Mouse (Mus musculus) central nervous system, embryonic 11.5 days (tissue): ENCODE results near the gene Kcna4. TPM values are rescaled to one million over a fixed set of nuclear protein-coding genes. Genes with fewer than 3 reads are reported as not detected.

Source experiments
- polyA plus RNA-seq: library from polyadenylated mRNA; depleted of rRNA; stranded (reverse); fragments of >200 nt; gene quantifications from 2 replicates; pipeline ENCODE4 v1.2.3, GENCODE M21; 2012; rRNA removed

The Kcna4 gene
- 0.74 and 1.2 TPM in 2 replicates for polyA plus RNA-seq

GRCm38 (mm10) chr2:107289990-107290696, at the start of gene Kcna4:
Gene Kcna4 (plus strand): TSS chr2:107290639.

Other genes starting within 250 kb of the Kcna4 start
- gene Fshb, start 231.0 kb upstream of the Kcna4 start, polyA plus RNA-seq = not detected in 2 replicates